Mouse (Mus musculus): ENCODE data around the gene Prkch.

The Prkch gene

GRCm38 (mm10) chr12:73793744-73794143, 209.1 kb downstream of the Prkch start:
- CTCF ChIA-PET = no interaction called here

DNA sequence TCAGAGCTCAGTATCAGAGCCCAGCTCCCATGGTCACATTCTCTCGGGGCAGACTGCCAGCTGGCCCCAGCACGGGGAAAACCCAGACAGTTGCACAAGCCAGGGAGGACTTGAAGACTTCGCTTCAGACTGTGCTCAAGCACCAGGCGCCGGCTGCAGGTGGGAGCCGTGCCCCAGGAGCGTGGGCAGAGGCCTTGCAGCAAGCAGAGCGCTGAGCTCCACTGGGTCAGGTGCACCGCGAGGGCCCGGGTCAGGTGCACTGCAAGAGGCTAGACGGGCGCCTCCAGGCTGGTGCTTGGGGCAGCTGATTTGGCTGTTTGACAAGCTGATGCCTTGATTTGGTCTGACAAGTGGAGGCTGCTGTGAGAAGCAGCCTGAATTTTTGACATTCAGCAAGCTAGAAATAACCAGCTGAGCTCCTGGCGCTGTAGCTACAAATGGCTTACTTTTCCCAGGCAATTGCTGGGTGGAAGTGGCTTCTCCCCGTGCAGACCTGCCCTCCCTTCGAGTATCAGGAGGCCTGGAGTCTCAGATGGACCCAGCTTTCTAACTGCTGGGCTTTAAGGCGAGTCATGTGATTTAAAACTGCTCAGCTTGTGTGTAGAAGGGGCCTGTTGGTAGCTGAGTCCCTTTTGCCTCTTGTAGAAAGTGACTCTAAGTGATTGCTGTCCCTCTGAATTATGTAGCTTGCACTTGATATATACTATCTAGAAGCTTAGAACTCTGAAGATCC, 209.7 kb downstream of the Prkch start:
- CTCF ChIA-PET = no interaction called here

DNA sequence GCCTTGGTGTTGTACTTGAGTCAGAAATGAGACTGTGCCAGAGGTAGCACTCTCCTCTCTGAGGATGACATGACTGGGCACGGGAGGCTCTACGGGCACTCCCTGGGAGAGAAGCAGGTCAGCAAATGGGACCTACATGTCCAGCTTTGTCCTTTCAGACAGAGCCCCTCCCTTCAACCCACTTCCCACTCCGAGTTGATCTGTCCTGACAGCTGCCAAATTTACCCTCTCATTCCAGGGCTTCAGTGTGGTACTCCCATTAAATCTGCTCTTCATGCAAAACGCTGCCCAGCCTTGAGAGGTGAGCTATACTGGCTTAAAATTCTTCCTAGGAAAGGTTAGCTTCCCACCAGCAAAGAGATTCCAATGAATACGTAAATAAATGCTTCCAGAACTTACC, 215.1 kb downstream of the Prkch start:
- CTCF ChIA-PET = interaction anchor here (0.6 kb wide), 1 partner anchor 188 kb away, joined by 3 read pairs; no protein-coding TSS in a partner anchor

GRCm38 (mm10) chr12:73800886-73801285, 216.3 kb downstream of the Prkch start:
- CTCF ChIA-PET = no interaction called here

DNA sequence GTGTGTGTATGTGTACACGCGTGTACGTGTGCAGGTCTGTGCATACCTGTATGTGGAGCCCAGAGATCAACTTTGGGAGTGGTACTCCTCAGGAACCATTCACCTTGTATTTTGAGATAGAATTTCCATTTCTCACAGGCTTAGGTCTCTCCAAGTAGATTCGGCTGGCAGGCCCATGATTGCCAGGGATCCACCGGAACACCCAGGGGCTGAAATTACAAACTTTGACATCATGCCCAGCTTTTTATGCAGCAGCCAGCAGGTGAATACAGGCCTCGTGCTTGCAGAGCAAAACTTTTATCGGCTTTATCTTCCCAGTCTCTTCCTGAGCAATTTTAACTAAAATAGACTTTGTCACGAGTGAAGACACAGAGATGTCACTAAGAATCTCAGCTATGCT, 217.2 kb downstream of the Prkch start:
- CTCF ChIA-PET = no interaction called here

- CTCF ChIA-PET = no interaction called here
These were observed 217.9 kb downstream of the Prkch start for GRCm38 (mm10) chr12:73802379-73803057.

GRCm38 (mm10) chr12:73803946-73804345, 219.3 kb downstream of the Prkch start:
- CTCF ChIA-PET = interaction anchor here (0.6 kb wide), 1 partner anchor 166 kb away, joined by 4 read pairs; no protein-coding TSS in a partner anchor

GRCm38 (mm10) chr12:73805541-73805940, 220.9 kb downstream of the Prkch start:
- CTCF ChIA-PET = no interaction called here

GRCm38 (mm10) chr12:73806003-73806402, 221.4 kb downstream of the Prkch start:
- CTCF ChIA-PET = no interaction called here

- CTCF ChIA-PET = no interaction called here
These were observed 222.6 kb downstream of the Prkch start for GRCm38 (mm10) chr12:73807228-73807627.

DNA sequence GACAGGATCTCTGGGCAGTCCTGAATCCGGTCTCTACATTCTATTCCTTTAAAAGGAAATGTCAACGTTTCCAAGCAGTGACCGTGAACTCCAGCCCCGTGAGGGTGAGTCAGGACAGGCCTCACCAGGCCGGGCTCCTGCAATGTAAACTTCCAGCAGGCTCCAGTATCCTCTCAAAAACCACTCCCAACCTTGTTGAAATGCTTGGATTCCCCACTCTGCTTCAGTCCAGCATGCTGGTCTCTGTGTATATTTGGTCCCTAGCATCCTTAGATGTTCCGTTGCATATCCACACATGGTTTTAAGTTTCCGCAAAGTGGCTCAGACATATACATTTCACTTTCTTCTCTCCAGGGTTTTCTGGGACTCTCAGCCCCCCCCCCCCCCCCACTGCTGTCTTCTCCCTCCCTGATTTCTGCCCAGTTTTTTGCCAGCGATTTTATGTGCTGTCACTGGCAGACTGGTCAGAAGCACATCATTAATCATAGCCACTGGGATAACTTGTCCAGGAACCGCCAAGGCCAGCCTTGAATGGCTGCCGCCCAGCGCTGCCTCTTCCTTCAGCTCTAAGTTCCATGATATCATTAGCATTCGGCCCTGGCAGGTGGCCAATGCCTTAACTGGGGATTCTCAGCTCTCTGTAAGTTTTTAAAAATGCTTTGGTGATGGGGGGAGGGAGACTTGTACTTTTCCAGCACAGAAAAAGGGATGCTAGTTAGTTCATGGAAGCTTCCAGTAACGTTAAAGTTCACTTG, 225.6 kb downstream of the Prkch start:
- CTCF ChIA-PET = interaction anchor here (0.6 kb wide), 1 partner anchor 98 kb away, joined by 3 read pairs; no protein-coding TSS in a partner anchor

GRCm38 (mm10) chr12:73810903-73811302, 226.3 kb downstream of the Prkch start:
- CTCF ChIA-PET = interaction anchor here (0.6 kb wide), 1 partner anchor 99 kb away, joined by 3 read pairs; no protein-coding TSS in a partner anchor

- CTCF ChIA-PET = no interaction called here
These were observed 227.6 kb downstream of the Prkch start for GRCm38 (mm10) chr12:73812198-73812597.

DNA sequence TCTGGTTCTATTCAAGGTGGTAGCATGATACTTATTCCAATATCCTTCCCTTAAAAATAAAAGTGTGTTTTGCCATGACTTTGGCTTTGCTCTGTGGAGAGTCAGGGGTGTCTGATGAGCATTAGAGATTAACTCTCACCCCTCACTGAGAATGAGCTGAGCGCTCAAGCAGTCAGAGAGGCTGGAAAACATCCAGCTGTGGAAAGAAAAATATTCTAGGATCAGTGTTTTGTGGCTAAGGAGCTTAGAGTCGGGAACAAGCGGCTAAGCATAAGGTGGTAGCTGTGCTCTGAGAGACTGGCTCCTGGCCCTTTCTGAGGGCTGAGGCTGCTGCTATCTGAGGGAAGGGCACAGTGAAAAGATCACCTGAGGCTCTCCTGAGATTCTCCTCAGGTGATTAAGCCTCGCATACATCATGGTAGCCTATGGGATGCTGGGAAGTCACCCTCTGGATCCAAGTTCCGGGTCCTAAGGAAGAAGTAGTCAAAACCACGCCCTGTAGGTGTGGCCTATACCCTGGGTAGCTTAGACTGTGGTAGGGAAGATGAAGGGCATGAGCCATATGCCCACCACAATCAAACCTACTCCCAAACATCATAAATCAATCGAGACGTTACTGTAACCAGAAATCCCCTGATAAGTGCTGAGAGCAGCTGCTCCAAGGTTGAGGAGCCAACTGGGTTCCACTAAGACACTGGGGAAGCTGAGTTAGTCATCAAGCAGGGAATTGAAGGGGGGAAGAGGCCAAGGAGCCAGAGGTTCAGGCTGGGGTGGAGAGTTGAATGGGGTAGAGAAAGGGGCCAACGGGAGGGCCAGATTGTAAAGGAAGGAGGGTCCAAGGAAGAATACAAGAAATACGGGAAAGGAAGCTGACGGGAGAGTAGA, 228.7 kb downstream of the Prkch start:
- CTCF ChIA-PET = no interaction called here

DNA sequence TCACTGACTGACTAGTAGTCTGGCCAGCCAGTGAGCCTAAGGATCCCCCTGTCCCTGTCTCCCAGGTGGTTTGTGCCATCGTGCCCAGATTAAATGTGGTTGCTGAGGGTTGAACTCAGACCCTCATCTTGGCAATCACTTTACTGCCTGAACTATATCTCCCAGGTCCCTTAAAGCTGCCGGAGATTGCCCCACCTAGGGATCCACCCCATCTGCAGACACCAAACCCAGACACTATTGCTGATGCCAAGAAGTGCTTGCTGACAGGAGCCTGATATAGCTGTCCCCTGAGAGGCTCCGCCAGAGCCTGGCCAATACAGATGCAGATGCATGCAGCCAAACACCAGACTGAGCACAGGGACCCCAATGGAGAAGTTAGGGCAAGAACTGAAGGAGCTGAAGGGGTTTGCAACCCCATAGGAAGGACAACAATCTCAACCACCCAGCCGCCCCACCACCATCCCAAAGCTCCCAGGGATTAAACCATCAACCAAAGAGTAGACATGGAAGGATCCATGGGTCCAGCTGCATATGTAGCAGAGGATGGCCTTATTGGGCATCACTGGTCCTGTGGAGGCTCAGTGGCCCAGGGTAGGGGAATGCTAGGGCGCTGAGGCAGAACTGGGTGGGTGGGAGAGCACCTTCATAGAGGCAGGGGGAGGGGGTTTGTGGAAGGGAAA, 229.6 kb downstream of the Prkch start:
- CTCF ChIA-PET = interaction anchor here (0.7 kb wide), 1 partner anchor 9 kb away, joined by 3 read pairs; no protein-coding TSS in a partner anchor

- CTCF ChIA-PET = no interaction called here
These were observed 230.3 kb downstream of the Prkch start for GRCm38 (mm10) chr12:73814897-73815296.

DNA sequence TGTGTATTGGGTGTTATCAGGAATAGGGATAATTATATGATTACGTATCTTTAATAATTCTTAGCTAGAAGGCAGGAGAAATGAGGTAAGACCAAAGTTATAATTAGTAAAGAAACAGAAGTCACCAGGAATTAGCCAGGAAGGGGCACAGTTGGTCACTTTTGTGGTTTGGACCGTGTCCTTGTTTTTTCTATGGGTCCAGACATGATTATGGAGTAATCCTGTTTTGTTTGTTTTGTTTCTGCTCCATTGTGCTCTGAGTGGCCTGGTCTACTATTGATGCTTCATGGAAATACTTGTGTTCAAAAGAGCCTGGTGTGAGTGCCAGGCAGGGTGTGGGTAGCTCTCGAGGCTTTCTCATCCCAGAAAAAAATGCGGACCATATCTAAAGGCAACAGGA, 230.9 kb downstream of the Prkch start:
- CTCF ChIA-PET = no interaction called here

- CTCF ChIA-PET = no interaction called here
These were observed 231.3 kb downstream of the Prkch start for GRCm38 (mm10) chr12:73815892-73816291.

DNA sequence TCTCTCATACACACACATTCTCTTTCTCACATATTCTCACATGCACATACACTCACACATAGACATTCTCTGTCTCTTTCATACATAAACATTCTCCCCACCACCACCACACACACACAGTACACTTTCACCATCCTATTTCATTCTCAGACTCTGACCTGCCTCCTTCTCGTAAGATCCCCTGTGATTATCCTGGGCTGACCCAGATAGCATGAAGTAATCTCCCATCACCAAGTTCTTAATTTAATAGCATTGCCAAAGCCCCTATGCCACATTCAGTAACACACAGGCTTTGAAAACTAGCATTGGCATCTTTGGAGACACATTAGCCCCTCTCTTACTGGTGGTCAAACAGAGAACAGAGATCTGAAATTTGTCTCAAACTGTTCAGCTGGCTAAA, 232.3 kb downstream of the Prkch start:
- CTCF ChIA-PET = no interaction called here

DNA sequence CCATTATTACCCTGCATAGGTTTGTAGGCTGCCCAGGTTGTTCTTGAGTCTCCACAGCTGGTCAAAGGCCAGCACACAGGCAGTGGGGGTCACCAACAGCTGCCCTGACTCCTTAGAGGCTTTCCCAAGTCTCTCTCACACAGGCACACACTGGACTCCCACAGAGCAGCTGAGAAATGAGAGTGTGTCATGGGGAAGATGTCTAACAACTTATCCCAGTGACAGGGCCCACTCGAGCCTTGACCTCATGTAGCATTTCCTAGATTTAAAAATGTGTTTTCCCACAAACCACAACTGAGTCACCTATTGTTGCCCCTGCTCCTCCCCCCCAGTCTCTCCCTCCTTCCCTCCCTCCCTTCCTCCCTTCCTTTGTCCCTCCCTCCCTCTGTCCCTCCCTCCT, 234.2 kb downstream of the Prkch start:
- CTCF ChIA-PET = no interaction called here

DNA sequence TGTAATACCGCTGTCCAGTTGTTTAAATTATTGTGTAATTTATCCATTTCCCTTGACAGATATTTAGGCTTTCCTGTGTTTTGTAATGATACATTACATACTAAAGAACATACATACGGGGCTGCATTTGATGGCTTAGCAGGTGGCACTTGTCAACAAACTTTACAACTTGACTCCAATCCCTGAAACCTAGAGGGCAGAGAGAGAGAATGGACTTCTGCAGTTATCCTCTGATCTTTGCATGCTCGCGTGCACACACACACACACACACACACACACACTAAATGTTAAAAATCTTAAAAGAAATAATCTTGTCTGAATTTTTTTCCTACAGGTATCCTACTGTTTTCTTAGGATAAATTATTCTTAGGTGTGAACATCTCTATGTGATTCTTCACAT, 236.6 kb downstream of the Prkch start:
- CTCF ChIA-PET = no interaction called here

Measured in spleen, embryonic (tissue).